Mouse (Mus musculus): ENCODE results near the gene Pafah2. TPM values are rescaled to one million over a fixed set of nuclear protein-coding genes. Genes with fewer than 3 reads are reported as not detected.
A peak's percentile ranks its signal among the peaks of the same experiment; 100 is the strongest.

Pafah2 gene
- total RNA-seq, 1 experiment from 2014 or later, result 9.1 TPM

DNA sequence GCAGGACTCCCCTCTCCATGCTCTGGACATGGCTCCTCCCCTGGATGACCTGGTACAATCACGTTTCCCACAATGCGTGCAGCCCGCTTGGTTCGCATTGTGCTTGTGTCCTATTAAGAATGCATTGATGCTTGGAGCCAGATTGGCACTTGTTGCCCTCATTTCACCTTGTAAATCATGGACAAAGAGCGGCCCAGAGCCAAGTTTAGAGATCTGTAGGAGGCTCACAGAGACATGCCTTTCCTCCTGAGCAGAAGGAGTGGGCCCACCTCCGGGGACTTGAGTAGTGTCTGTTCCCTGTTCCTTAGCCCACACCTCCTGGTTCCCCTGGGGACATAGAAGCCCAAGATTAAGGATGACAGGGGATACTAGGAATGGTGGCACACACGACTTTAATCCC is 27.8 kb downstream of the Pafah2 start:
- DNase-seq, result no peak

DNA sequence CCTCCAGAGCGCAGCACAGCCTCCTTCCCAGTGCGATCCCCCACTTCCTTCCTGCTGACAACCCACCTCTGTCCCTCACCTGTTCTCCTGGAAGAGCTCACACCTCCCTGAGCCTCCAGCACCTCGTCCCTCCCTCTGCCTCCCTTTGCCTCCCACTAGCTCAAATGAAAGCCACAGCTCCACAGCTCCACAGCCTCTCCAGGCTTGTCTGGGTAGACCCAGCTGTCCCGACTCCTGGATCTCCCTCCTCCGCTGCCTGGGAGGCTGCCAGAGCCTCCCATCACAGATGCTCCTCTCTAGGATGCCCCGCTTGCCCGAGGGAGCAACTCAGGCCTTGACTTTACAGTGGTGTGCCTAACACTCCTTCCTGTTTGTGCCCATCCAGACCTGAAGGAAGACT is 29.0 kb downstream of the Pafah2 start:
- no peak for DNase-seq

DNA sequence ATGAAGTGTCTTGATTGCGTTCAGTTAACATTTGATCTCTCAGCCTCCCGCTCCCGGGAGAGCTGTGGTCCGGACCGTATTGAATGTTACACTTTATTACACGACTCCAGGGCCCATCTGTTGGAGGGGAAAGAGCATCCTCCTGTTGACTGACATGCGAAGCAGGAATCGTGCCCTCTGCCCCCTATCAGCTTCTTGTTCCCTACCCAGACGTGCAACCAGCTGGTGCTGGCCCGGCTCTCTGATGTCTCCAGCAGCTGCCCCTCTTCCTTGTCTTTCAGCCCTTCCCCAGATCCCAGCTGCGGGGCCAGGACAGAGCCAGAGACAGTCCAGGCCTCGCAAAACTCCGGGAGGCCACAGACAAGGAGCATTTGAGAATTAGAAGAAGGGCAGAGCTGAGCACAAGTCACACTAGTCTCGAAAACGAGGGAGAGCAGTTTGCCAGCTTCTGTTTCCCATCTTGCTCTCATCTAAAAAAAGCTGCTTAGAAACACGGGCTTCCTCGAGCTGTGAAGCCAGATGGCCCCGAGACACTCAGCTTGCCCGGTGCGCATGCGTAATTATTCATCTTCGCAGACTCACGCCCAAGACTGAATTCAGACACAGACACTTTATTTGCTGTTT is 34.4 kb downstream of the Pafah2 start:
- no peak for DNase-seq

DNA sequence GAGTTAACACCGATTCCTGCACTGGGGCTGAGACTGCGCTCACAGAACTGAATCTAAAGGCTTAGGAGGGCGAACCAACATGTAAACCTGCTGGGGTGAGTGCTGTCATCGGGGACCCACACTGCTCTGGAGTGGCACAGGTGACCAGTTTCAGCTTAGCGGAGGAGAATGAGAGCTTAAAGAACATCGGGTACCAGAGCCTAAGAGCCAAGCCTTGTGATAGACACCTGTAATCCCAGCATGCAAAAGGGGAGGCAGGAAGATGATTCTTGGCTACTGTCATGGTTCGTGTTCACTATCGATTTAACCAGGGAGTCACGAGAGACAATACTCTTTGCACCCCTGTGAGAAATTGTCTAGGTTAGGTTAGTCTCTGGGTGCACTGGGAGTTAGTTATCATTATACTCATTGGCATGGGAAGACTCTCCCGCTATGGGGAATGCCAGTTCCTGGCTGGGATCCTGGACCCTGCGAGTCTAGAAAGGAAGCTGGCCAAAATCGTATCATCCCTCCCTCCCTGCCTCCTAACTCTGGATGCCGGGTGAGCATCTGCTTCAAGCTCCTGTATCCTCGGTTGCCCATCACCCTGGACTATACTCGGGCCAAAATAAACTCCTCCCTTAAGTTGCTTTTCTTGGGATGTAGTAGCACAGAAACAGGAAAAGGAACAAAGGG is 36.7 kb downstream of the Pafah2 start:
- DNase-seq, result no peak

DNA sequence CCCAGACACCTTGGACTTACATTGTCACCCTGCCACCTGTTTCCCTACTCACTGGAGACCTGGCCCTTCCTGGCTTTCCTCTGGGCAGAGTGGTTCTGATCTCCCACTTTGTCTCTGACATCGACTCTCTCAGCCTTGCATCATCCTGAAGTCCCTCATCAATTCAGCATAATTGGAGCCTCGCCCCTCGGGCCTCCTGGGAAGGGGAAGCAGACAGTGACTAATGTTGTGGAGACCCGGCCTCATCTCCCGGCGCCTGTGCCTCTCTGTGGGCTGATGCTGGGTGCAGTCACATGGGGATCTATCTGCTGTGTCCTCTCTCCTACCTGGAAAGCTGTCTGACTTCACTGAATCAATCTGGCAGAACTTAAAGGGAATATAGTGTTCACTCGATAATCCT is 40.1 kb downstream of the Pafah2 start:
- DNase-seq, result no peak

- DNase-seq, result no peak
Measured at GRCm38 (mm10) chr4:134436659-134437058, 40.5 kb downstream of the Pafah2 start.

DNA sequence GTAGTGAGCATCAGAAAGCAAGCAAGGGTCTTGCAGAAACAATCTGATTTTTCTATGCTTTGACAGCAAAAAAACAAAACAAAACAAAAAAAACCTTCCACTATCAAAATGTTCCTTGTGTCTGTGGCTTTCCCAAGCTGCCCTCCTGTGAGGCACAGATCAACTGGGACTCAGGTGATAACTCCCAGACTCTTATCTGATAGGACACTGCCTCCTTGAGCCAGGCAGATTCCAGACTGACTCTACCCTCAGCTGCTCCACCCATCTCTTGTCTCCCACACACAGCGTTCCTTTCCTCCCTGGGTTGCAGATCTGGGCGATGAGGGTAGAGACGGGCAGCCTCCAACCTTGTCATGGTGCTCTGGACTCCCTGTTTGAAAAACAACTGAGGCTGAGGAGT is 43.0 kb downstream of the Pafah2 start:
- no peak for DNase-seq

DNA sequence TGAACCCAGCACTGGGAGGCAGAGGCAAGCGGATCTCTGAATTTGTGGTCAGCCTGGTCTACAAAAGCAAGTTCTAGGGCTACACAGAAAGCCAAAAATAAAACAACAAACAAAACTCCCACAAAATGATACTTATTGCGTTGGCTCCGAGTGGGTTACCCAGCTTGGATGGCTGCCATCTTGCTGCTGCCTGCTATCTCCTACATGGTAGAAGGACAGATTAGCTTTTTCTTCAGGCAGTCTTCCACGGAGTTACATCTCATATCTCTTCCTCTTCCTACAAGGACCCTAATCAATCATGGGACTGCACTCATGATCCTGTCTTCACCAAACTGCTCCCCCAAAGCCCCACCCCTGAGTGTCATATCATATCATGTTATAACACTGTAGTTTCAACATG is 43.8 kb downstream of the Pafah2 start:
- DNase-seq, result no peak

DNA sequence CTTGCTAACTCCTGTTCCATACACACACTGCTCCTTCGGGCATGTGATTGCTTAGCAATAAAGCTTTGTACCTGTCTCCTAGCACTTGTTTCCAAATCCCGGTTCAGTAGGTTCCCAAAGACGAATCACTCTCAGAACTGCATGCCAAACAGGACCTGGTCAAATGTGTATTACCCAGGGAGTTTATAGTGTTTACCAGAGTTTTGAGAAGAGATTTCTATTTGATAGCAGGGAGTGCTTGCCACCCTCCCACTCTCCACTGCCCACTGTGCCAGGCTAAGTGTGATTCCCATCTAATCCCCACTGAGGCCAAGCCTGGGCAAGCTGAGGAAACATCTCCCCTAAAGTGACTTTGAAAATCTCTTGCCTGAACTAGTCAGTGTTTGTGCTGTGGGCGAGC is 46.1 kb downstream of the Pafah2 start:
- DNase-seq, result no peak

DNA sequence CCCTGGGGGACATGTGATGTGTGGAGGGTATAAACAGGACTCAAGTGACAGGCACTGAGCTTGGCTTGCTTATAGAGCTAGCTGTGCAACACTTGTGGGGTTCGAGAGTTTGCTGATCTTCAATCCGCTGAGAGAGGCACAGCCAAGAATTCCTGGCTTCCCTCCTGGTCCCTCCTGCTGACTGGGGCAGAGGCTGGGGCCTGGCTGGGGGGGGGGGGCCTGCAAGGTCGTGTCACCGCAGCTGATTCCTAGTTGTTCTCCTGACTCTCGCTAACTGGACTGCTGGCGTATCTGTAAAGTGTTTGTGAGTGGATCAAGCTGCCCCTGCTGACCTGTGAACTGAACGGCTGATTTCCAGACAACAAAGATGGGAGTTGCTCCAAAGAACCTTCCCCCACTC is 47.5 kb downstream of the Pafah2 start:
- no peak for DNase-seq

GRCm38 (mm10) chr4:134444949-134445348 is 48.8 kb downstream of the Pafah2 start:
- no peak for DNase-seq

DNA sequence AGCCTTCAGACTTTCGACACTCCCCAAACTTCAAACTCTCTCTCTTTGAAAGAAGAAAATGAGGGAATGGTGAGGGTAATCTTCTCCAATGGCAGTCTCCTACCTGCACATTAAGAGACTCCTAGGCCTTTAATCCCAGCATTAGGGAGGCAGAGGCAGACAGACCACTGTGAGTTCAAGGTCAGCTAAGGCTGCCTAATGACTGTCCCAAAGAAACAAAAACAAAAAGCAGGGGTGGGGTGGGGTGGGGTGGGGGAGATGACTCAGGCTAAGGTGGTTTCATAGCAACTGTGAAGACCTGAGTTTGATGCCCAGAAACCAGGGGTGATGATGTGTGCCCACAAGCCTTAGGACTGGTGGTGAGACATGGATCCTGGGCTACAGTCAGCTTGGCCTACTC is 49.4 kb downstream of the Pafah2 start:
- DNase-seq, result no peak

GRCm38 (mm10) chr4:134447966-134448365 is 51.8 kb downstream of the Pafah2 start:
- DNase-seq, result no peak

DNA sequence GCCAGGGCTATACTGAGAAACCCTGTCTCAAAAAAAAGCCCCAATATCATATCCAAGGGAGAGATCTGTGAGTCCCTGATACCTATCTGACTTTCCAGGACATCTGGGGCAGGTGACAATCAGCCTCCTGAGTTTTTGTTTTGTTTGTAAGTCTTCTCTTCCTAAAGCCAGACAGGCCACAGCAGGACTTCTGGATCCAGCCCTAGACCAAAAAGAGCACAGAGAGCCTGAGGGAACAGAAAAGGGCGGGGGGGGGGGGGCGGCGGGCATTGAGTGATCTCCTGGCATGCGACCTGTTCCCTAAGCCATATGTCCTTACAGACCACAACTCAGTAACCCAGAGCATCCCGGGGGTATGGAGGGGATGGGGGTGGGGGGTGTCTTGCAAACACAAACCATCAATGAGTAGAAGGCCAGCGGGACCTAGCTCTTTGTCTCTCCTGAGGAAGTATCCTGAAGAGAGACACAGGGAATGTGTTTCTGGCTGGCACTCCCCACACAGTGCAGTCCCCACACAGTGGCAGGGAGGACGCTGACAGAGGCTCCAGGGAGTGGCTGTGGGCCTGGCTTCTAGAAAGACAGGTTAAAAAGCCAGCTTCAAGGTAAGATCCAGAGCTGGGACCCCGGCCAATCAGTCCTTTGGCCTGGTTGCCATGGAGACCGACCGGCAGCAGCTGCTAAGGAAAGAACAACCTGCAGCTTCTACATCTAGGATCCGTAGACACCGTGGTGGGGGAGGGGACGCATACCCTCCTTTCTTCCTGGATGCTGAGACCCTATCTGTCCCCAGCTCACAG is 53.7 kb downstream of the Pafah2 start:
- peak; percentile 15 for DNase-seq

DNA sequence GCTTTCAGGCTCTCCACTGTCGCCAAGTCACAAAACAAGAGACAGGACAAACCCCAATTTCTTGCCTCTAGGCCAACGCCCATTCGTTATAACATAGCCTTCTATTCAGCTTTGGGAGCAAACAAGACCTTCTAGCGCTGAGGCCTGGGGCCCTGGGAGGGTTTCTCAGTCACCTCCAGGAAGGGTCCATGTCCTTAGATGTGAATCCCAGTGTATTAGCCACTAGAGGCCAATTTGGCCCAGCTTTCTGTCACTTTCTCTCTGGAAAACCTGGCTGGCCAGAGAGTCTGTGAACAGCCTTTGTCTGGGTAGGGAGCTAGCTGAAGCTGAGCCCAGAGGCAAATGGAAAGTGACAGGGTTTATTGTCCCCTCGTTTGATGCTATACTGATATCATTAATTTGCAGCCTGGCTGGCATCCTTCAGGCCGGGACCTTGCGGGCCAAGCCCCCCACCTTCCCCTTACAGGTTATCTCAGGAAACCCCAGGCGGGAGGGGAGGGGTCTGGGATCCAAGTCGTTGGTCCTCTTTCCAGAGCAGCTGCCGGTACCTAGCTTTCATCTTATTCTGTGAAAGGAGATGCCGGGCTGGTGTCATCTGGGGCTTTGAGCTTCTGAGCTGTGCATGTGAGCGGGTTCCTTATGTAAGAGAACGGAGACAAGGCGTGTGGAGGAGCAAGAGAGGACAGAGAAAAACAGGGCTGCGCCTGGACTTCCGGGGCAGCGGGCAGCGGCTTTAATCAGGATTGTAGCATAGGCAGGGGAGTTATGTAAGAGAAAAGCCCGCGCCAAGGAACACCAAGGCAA is 54.5 kb downstream of the Pafah2 start:
- no peak for DNase-seq

GRCm38 (mm10) chr4:134451484-134451883 is 55.4 kb downstream of the Pafah2 start:
- no peak for DNase-seq

DNA sequence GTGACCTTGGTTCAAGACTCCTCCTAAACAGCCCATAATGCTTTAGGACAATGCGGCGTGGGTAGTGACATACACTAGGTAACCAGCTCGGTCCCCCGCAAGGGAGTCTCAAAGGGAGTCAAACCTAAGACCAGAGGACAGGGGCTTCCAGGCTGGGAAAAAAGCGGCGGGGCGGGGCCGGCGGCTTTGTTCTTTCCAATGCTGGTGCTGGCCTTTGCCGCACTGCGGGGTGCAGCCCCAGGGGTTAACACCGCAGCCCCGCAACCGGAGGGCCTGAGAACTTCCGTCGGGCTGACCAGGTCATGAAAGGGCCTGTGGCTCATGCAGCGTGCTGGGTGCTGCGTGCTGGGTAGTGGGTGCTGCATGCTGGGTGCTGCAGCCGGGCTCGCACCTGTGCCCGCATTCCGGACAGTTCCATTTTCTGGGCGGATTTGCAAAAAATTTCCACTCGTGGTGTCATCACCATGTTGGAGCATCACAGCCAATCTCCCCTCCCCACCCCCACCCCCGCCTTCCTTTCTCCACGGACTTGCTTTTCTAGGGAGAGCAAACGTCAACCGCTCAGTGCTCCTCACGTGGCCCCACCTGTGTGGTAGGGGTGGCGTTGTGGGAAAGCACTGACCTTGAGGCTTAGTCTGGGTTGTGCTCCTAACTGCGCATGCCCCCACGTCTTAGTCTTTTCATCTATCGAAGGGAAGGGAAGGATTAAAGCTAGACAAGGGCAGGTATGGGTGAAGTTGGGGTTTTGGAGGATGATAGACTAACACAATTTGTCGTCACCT is 57.7 kb downstream of the Pafah2 start:
- DNase-seq, result peak; percentile 38

DNA sequence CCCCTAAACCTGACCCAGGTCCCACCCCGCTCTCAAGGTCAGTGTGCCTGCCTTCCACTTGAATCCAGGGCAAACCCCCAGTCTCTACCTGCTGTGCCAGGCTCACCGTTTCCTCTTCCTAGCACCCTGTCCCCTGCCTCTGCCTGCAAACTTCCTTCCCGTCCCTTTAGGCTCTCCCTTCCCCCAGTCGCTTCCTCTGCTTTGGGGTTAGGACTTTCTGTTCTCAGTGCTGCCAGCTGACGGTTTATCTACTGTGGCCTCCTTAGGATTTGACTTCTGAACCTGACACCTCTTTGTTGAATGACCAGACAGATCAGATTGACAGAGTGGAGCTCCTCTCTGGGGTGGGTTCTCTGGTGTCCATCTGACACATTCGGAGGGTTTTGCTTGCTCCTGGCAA is 59.2 kb downstream of the Pafah2 start:
- no peak for DNase-seq

GRCm38 (mm10) chr4:134457130-134457825 is 61.2 kb downstream of the Pafah2 start:
- DNase-seq, result no peak

DNA sequence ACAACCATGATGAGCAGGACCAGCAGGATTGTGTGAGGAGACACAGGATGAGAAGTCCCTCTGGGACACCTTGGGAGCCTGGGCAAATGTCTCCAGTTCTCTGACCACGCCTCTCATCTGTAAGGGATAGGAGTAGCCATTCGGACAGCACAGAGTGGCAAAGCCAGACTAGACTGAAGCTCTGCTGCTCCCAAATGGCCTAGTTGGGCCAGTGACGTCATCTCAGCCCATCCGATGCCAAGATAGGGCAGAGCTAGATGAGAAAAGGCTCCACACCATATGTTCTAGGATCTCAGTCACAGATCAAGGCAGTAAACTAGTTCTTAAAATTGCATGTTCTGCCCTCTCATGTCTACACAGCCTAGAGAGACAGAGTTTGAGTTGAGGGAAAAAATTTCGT is 62.7 kb downstream of the Pafah2 start:
- DNase-seq, result no peak

DNA sequence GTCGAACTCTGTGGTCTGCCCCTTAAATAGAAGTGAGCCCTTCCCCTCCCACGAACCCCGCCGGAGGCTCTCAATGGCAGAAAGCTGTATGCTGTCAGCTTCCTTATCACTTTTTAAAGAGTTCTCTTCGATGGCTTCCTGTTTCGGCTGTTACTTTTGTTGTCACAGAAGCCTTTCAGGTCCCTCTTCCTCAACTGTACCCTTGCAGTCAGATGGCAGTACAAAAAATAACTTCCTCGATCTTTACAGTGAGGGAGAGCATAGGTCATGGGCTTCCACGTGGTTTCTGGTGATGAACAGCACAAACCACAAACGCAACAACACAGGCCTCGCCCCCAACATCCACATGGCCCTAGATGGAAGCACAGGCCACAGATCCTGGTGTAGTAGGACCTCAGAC is 64.2 kb downstream of the Pafah2 start:
- no peak for DNase-seq
